Mouse (Mus musculus) frontal cortex, adult 2 months (tissue): Measurements from ENCODE around the gene Fgfr2. TPM values are rescaled to one million over a fixed set of nuclear protein-coding genes. Genes with fewer than 3 reads are reported as not detected.

Experiments used
- DNase-seq, 2 experiments: peaks; one replicate each; pipeline ENCODE4 v3.0.0; 2022; ENCODE audit warnings: low spot score in 1 of 2; ENCODE audit errors: extremely low spot score in 1 of 2
- polyA plus RNA-seq: library from polyadenylated mRNA; depleted of rRNA; stranded (reverse); fragments of >200 nt; gene quantifications from 2 replicates; pipeline ENCODE4 v1.2.3, GENCODE M21; 2012

The Fgfr2 gene
- polyA plus RNA-seq, 1 experiment, result 69.6 TPM

DNA sequence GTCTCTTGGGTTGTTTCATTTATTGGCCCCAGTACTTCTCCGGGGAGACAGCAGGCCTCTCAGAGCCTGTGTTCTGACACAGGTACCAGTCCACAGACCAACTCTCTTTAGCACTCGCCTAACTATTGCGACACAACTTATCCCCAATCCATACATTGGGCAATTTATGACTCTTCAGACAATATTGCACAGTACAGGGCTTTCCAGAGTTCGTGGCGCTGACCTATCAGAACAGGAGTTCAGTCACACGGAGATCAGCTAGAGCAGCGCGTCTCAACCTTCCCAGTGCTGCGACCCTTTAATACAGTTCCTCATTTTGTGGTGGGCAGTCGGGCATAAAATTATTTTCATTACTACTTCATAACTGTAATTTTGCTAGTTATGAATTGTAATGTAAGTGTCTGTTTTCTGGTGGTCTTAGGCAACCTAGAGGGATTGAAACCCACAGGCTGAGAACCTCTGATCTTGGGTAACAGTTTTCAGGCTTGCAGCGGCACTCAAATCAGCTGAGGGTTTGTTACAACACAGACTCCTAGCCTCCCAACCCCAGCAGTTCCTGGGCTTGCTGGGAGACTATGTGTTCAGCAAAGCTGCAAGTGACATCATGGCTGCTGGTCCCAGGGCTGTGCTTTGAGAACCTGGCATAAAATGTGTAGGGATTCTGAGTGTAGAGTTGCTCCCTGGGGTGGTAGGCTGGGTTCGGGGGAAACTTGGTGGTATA is 2283.6 kb downstream of the Fgfr2 start:
- DNase-seq, result no peak

DNA sequence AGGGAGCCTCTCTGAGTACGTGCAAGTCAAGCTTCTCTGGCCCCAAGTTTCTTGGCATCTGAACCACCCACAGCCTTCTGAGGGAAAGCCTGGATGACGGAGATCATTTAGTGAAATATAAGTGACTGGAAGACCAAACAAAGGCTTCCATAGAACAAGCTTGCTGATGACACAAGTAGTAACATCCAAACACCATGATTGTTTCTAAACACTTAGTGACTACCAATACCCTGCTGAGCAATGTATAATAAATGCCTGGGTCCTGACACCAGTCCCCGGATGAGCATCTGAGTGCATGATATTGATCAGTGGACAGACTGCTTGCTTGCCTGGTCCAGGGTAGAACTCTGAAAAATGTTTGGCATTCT is 2284.5 kb downstream of the Fgfr2 start:
- DNase-seq, result no peak

DNA sequence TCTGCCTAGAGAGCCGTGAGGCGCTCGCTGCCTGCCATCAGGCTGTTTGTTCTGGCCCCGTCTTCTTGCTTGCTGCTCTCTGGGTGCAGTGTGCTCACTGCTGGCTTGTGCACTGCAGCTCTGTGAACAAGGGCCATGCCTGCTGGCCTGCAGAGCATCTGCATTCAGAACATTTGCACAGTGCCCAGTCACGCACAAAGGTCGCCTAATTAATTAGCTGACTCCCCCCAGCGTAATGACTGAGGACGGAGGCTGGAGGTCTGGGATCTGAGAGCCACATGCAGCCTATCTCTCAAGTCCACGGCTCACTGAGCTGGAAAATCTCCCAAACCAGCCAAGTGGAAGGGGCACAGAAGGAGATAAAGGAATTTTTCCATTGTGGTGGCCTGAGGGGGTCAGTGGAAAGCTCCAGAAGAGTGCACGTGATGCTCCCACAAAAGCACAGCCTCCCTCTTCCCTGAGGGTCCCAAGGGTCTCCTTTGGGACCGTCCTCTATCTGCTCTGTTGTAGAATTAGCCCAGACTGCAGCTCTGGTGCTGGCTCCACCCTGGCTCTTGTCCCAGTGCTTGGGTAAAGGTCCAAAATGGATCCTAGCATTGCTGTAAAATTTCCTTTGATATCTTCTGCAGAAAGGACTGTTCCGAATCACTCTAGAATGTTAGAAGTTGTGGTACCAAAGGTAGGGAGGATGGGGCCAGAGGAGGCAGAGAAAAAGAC is 2285.1 kb downstream of the Fgfr2 start:
- no peak for DNase-seq

DNA sequence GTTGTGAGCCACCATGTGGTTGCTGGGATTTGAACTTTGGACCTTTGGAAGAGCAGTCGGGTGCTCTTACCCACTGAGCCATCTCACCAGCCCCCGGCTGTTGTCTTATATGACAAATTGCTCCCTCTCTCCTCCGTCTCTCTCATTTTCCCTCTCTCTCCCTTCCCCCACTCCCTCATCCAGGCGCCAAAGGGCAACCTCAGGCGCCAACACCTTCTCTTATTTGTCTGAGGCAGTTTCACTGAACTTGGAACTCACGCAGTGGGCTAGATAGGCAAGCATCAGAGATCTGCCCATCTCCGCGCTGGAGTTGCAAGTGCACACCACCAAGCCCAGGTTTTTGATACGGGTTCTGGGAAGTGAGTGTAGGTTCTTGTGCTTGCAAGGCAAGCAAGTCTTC is 2287.1 kb downstream of the Fgfr2 start:
- no peak for DNase-seq

DNA sequence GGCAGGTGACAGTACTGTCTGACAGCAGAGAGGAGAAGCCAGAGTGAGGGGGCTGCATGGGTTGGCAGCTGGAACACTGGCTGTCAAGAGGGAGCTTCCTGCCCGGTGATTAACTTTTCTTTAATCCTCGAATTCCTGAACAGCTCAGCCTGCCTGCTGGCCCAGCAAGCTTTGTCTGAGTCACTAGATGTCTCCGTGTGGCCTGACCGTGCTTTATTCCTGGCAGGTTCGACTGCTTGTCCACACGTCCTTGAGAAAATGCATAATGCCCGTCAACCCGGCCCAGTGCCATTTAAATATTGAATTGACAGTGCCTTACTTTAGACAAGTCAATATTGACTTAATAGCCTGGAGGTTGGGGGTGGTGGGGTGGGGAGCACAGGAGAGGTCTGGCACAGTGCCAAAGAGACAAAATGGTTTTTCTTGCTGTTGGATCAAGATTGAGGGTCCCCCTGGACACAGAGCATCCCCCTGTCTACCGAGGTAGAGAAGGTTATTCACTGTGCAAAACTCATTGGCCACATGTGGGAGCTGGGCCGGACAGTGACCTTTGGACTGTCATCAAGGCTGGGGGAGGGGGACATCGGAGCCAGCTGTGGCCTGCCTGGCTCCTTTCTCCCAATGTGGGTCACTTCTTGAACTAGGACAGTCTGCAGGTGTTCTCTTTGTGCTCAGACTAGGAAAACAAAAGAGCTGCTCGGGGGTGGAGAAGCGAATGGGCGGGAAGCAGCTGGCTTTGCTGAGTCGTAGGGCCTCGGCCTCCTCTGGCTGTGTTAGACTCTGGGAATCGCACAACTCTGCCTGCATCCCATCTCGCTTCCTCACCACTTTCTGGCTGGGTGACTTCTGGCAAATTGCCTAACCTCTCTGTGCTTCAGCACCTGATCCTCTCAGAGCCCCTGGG is 2287.9 kb downstream of the Fgfr2 start:
- no peak for DNase-seq

DNA sequence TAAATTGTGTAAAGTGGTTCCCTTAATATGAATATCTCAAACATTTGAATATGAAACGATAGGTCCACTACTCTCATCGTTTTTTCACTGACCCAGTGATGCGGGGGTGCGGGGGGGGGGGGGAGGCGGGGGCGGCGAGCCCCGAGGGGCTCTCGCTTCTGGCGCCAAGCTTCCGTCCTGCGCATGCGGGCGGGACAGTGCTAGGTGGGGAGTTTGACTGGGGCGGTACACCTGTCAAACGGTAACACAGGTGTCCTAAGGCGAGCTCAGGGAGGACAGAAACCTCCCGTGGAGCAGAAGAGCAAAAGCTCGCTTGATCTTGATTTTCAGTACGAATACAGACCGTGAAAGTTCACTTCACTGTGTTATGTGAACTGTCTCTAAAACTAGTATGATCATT is 2288.9 kb downstream of the Fgfr2 start:
- no peak for DNase-seq

DNA sequence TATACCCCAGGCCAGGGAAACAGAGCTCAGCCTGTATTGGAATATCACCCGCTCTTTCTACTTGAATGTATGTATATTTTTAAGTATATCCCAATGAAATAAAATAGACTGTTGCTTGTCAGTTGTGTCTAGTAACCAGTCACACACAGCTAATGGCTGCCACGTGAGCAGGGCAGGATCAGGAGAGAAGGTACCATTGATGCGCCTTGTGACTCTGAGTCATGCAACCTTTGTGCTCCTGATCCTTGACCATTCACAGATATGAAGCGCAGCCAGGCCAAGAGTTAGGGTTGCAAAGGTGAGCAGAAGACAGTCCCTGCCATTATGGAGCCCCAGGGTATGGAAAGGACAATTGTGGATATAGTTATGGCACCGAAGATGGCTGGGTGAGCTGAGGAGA is 2291.6 kb downstream of the Fgfr2 start:
- no peak for DNase-seq

DNA sequence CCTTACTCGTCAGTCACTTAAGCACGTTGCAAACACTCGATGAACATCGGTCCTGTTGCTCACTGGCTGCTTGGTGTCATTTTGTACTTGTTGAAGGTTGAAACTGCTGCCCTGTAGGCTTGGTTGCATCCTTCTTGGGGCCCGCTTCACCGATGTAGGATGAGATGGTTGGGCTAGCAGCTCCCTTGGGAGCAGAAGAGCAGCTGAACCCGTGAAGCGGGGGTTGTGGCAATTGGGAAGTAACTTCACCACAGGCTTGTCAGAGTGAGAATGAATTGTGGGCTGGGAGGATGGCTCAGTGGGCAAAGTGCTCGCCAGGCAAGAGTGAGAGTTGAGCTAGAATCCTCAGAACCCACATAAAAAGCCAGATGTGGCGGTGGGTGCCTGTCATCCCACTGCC is 2294.7 kb downstream of the Fgfr2 start:
- DNase-seq, result no peak

DNA sequence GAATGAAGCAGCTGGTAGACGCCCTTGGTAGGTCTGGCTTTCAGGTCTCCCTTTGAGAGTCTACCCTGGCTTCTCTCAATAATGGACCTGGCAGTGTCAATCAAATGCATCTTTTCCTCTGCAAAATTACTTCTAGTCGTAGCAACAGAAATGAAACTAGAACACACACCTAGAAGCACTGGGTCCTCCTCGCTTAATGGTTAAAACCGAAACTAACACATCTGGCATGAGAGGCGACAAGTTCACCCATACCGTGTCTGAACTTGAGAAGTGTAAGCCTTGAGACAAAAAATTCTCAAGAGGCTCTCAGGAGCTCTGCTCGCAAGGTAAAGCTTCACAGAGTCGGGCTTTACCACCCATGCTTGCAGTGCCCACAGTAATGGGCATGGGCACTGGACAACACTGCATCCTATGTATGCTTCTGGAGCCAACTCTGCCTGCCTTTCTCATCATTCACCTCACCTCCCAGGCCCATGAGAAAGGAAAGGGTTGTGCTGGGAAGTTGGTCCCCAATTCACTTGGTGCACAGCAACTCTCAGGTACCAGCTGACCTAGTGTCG is 2295.2 kb downstream of the Fgfr2 start:
- DNase-seq, result no peak

DNA sequence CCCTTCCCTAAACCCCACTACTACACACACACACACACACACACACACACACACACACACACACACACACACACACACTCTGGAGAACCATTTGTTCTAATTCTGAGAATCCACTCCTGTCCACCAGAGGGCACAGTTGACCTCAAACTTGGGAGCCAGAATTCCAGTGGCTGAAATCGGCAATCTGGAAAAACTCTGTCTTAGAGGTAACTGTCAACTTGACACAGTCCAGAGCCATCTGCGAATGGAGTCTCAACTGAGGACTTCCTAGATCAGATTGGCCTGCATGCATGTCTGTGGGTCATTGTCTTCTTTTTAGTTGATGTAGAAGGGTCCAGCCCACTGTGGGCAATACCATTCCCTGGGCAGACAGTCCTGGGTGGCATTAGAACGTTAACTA is 2295.7 kb downstream of the Fgfr2 start:
- DNase-seq, result peak in 1 of 2 experiments; percentile 81

DNA sequence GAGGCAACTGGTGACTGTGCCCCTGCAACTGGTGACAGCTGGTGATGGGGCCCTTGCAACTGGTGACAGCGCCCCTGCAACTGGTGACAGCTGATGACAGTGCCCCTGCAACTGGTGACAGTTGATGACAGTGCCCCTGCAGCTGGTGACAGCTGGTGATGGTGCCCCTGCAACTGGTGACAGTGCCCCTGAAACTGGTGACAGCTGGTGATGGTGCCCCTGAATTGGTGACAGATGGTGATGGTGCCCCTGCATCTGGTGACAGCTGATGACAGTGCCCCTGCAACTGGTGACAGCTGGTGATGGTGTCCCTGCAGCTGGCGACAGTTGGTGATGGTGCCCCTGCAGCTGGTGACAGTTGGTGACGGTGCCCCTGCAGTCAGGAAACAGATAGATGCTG is 2296.8 kb downstream of the Fgfr2 start:
- DNase-seq, result no peak

DNA sequence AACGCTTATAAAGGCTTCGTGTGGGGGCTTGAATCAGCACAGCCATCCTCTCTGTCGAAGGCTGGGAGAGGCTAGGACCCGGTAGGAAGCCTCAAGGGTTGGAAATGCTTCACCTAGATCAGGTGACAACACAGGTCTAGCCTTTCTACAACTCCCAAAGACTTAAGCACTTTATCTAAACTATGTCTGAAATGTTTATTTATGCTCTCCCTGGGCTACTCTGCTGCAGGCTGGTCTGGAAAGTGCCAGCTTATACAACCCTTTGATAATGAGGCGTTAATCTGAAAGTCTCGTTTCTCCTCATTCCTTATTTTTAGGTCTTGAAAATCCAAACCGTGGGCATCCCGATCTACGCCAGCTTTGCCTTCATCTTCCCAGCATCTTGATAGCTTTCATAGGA is 2299.2 kb downstream of the Fgfr2 start:
- DNase-seq, result no peak

DNA sequence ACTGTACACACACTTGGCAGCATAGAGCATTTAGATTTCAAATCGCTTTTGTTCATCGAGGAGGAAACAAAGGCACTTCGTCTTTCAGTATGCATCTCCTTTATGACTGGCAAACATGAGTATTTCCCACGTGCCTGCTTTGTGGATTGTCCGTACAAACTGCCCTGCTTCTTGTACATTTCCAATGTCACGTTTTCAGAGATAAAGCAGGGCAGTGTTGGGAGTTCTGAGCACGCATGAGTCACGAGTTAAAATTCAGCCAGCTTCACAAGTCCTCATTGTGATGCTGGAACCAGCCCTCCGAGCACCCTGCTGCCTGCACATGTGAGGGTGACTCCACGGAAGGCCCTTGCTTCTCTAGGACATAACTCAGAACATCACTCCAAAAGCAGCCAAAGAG is 2303.5 kb downstream of the Fgfr2 start:
- no peak for DNase-seq

DNA sequence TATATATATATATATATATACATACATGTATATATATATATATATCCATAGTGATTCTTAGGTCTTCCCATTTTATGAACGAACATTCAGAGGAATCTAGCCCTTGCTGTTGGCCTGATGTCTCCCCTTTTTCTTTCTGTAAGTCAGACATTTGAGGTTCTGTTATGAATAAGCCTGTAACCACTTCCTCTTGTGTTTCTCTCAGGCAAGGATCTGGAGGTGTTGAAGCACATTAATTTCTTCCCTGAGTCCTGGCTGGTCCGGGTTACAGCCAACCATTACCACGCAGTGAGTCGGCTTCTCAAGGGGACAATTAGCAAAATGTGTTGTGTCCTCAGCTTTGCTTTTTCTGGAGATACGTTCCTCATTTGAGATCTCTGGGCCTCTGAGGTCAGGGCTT is 2304.3 kb downstream of the Fgfr2 start:
- DNase-seq, result no peak

DNA sequence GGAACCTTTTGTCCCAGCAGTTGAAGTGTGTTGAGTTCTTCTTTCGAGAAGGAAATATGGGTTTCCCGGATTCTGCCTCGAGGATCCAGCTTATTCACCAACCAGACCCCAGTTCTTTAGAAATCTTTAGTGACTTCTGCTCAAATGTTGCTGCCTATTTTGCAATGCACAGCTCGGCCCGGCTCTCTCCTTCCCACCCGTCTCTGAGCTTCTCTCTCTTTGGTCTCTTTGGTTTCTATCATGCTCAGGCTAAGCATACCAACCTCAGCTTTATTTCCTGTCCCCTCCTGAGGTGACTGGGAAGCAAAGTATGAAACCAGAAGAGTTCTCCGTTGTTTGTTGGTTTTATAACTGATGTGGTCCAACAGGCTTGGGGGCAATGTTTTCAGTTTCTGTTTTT is 2306.9 kb downstream of the Fgfr2 start:
- no peak for DNase-seq

DNA sequence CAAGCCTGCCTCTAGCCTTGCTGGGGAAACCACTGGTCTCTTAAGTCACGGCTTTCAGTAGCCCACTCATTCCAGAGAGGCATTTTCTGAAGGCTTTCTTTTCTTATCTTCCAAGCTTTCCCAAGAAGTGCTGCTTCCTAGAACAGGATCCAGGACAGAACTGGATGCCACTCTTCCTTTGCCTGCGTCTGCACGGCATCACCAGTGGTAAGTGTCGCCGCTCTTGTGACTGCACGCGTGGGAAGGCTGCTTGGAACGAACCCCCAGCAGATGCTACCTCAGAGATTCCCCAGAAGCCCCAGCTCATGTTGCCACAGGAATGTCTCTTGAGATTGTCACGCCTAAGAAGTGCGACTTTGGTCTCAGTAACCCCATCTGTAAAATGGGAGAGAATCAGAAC is 2307.5 kb downstream of the Fgfr2 start:
- peak; percentile 58 to 62 for DNase-seq

DNA sequence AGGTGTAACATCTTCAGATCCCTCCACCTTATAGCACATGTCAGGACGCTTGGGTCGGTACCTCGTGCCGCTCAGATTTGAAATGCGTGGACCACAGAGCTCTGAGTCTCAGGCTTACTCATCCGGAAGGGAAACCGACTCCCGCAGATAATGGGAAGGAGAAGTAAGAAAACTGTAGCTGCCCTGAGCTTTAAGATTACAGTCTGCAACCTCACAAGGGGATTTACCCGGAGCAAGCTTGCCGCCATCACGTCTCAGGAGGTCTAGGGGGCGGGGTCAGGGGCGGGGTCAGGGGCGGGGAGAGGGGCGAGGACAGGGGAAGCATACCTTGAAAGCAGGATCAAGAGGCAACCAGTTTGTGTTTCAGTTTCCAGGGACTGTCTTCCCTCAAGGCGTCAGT is 2310.7 kb downstream of the Fgfr2 start:
- DNase-seq, result no peak

DNA sequence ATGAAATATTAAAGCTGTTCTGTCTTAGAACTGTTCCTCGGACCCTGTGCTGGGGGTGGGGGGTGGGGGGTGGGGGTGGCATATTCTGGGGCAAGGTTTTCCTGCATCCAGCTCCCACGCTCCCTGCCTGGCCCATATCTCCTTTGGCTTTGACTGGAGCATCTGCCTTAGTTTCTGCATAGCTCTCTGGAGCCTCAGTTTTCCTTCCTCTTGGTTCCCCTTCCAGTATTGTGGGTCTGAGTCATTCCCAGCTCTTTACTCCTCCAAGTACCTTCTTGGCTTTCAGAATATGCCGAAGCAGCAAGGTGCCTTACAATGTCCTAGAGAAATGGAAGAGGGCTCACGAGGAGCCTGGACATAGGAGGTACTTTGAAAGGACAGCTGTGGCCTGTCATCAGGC is 2312.9 kb downstream of the Fgfr2 start:
- no peak for DNase-seq

DNA sequence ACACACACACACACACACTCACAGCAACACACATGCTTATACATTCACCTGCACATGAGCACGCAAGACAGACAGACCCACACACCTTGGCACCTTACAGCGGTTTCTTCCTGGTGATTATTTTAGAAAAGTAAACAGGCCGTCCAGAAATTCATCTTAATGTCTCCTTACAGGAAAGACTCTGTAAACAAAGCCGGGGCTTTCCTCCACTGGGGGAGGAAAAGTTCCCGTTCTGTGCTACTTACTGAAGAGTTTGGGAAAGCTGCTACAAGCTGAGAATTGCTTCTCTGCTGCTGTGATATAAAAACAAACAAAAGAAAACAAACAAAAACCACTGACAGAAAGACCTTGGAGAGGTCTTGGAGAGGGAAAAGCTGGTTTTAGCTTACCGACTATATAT is 2314.5 kb downstream of the Fgfr2 start:
- no peak for DNase-seq

DNA sequence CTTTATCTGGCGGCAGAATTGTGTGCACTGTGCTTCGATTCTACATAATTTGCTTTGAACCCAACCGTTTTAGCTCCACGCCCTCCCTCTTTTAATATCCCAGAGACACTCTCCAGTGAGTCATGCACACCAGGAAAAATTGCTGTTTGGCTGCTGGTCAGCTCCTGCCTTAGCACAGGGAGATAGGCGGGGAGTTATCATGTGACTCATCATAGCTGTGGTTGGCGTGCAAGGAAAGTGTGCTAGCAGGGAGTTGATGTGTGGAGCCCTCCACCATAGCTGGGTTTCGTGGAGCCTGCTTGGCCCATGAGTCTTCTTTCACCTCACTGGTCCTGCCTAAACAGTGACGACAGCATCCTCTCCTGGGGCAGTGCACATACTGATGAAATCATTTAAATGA is 2315.4 kb downstream of the Fgfr2 start:
- DNase-seq, result peak; percentile 70 to 81

DNA sequence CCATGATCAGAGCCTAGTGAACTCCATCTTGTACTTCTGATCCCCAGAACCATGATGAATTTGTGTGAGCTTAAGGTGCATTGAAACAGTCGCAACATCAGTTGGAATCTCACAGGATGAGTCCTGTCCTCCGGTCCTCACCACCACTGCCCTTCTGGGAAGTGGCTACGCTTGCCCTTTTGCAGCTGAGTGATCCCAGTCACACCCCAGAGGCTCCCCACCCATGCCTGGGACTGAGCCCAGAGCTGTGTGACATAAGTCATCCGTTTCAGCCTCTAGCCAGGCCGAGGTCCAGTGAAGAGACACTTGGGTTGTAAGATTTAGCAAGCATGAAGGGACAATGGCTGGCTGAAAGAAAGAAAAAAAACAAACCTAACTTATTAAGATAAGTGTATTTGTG is 2318.2 kb downstream of the Fgfr2 start:
- DNase-seq, result no peak
